Mouse (Mus musculus): Measurements from ENCODE around the gene Tbx6.
A peak's percentile ranks its signal among the peaks of the same experiment; 100 is the strongest.

The Tbx6 gene

DNA sequence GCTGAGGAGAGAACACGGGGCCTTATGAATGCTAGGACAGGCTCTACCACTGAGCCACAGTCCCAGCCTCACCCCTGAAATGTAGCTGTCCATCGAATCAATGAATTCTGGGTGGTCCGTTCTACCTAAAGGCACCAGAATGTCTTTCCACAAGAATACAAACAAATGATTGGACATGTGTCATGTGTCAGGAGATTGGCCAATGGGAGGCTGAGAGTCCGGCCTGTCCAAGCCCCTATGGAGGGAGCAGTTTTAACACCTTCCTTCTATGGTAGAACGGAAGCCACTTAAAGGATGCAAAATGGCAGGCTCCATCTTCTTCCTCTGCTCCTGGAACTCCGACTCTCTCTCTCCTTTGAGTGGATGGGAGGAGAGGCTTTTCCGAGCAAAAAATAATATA is 36.3 kb downstream of the Tbx6 start:
- no peak for DNase-seq (ENCODE audit: low spot score)

GRCm38 (mm10) chr7:126818818-126819217 is 37.5 kb downstream of the Tbx6 start:
- no peak for DNase-seq (ENCODE audit: low spot score)

- DNase-seq (ENCODE audit: low spot score), result peak; percentile 63
These were observed 40.7 kb downstream of the Tbx6 start for GRCm38 (mm10) chr7:126821835-126822511.

DNA sequence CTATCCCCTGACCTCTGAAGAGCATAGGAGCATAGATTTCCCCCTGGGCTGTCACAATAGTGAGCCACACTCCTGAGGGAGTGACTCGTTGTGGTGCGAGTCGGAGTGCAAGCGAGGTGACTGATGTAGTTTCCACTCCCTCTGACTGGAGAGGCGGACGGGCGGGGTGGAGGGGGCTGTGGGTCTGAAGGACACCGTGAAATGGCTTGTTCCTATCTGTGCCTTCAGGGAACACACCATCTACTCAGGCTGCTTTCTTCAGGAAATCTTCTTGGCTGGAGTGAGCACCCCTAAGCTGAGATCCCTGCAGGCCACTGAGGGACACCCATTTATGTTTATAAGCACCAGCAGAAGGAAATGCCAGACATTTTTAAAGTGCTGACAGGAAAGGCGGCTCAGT is 41.5 kb downstream of the Tbx6 start:
- no peak for DNase-seq (ENCODE audit: low spot score)

DNA sequence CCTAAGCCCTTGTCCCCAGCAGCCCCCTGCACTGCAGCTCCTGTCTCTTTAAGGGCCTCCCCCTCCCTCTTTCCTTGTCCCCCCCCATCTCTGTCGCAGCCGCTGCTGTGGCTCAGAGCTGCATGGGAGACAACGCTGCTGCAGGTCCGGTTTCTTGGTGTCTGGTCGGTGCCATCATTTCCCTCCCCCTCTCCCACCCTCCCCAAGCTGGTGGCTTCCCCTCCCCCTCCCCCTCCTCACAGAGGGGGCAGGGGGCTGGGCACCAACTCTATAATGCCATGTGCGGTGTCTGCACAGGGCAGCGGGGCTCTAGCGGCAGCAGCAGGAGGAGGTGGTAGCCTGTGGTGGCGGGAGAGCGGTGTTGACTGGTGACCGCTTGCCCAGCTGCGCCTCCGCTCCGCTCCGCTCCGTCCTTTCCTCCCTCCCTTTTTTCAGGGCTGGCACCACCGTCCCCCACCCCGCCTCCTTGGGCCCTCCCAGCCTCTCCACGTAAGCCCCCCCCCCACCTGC is 42.0 kb downstream of the Tbx6 start:
- no peak for DNase-seq (ENCODE audit: low spot score)

GRCm38 (mm10) chr7:126823940-126824339 is 42.7 kb downstream of the Tbx6 start:
- DNase-seq (ENCODE audit: low spot score), result no peak

DNA sequence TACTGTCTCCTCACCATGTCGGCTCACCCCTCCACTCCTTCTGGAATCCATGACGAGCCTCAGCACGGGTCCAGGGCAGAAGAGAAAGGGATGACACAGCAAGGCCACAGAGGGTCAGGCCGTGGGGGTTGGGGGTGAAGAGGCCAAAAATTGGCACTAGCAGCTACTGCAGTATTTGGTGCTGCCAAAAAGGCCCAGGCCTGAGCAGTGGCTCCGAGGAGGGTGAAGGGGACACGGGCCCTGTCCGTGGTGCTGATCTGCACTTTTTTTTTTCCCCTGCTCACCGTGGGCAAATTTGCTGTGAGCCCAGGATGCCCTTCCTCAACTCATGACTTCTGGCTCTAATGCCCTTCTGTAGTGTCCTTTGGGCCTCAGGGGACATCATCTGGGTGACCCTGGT is 44.1 kb downstream of the Tbx6 start:
- DNase-seq (ENCODE audit: low spot score), result no peak

- no peak for DNase-seq (ENCODE audit: low spot score)
These were observed 44.7 kb downstream of the Tbx6 start for GRCm38 (mm10) chr7:126825952-126826351.

DNA sequence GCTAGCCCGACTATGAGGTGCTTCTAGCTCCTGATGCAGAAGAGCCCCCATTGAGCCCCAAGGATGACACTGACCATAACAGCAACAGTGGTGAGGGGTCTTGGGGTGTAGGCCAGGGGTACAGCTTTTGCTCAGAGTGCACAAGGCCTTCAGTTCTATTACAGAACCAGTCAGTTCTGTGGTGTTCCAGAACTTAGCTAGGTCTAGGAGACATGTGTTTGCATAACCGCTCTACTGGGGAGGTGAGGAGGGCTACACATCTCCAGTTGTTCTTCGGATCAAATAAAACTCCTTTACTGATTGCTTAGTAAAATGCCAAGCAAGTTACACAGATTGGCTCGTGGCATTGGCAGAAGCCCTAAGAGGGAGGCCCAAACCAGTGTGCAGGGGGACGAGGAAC is 50.3 kb downstream of the Tbx6 start, which contains the start of gene 4930451I11Rik:
4930451I11Rik (minus strand) TSS at position 101 of the 400 bp plus-strand sequence.
- DNase-seq (ENCODE audit: low spot score), result no peak

DNA sequence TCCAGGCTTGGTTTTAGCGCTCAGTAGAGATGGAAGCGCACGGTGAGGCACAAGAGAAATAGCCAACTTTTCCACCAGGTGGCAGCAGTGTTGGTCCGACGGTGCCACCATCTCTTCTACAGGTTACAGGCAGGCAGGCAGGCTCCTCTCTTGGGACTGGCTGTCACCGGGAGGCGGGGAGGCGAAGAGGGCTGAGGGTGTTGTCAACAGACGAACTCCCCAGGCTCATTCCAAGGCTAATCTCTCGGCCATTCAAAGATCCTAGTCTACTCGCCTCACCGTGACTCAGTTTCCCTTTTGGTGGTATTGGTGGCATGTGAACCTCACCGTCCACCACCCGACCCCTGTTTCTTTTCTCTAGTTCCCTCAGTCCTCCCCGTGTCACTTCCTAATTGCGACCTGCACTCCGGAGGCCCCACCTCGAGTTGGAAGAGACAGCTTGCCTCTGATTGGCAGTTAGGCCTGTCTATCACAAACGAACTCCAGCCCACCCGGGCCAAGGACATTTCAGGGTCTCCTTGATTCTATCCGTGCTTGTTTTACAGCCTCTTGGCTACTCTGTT is 50.8 kb downstream of the Tbx6 start:
- peak; percentile 60 for DNase-seq (ENCODE audit: low spot score)

- no peak for DNase-seq (ENCODE audit: low spot score)
These were observed 52.0 kb downstream of the Tbx6 start for GRCm38 (mm10) chr7:126833294-126833693.
